Mouse (Mus musculus): ENCODE measurements around the gene Plagl1. TPM values are rescaled to one million over a fixed set of nuclear protein-coding genes. Genes with fewer than 3 reads are reported as not detected.

The Plagl1 gene
- polyA plus RNA-seq, 1 experiment from 2014 or later, result 98.9 TPM

GRCm38 (mm10) chr10:13135276-13135675 lies 75.0 kb downstream of the Plagl1 start:
- no peak overlapping the region for H3K4me3 ChIP-seq (ENCODE audit: low read depth, low read length)
- H3K4me1 ChIP-seq (replicated peaks; ENCODE audit: control insufficient read depth, insufficient read depth, low read length), result no peaks in the 10 kb centered on the region
- no peak overlapping the region for H3K9ac ChIP-seq (ENCODE audit: low read depth, low read length)
- H3K27ac ChIP-seq (ENCODE audit: low read depth, low read length), result no peak overlapping the region
- 95% methylated on average over 7 of the region's 7 CpGs for WGBS
- no peaks in the 10 kb centered on the region for H3K9me3 ChIP-seq (ENCODE audit: control insufficient read depth, low read length)
- H3K36me3 ChIP-seq (ENCODE audit: control insufficient read depth, insufficient read depth, low read length), result no peaks in the 10 kb centered on the region
- DNase-seq (ENCODE audit: low spot score), result no peak
- no peak for ATAC-seq (ENCODE audit: low FRiP score)
- H3K27me3 ChIP-seq (ENCODE audit: control insufficient read depth, insufficient read depth, low read length), result no peaks in the 10 kb centered on the region
- H3K4me2 ChIP-seq (replicated peaks; ENCODE audit: low read depth, low read length), result no peak overlapping the region

GRCm38 (mm10) chr10:13135751-13136150 lies 75.4 kb downstream of the Plagl1 start:
- H3K9ac ChIP-seq (ENCODE audit: low read depth, low read length), result no peak overlapping the region
- no peak for ATAC-seq (ENCODE audit: low FRiP score)

DNA sequence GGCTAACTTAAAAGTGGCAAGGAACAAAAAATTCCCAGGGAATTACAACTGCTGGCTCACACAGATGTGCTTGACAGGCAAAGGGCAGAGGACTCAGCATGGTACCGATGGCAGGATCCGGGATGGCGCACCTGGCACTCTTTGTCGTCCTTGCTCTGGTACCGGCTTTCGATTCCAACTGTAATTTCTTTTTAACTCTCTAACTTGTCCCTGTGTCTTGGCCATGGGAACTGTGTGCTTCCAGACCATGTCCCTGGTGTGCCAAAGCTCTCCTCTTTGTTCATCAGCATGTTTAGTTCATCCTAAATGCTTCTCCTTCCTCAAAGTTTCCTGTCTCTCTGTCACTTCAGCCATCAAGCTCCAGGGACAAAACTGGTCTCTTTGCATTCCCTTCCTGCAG lies 77.6 kb downstream of the Plagl1 start:
- H3K9me3 ChIP-seq (ENCODE audit: control insufficient read depth, low read length), result no peaks in the 10 kb centered on the region
- no peak overlapping the region for H3K27ac ChIP-seq (ENCODE audit: low read depth, low read length)
- no peak overlapping the region for H3K9ac ChIP-seq (ENCODE audit: low read depth, low read length)
- WGBS, result 88% methylated on average over 6 of the region's 6 CpGs
- H3K4me3 ChIP-seq (ENCODE audit: low read depth, low read length), result no peak overlapping the region
- H3K27me3 ChIP-seq (ENCODE audit: control insufficient read depth, insufficient read depth, low read length), result no peaks in the 10 kb centered on the region
- DNase-seq (ENCODE audit: low spot score) (no peak), ATAC-seq (ENCODE audit: low FRiP score) (no peak)
- no peak overlapping the region for H3K4me2 ChIP-seq (replicated peaks; ENCODE audit: low read depth, low read length)
- H3K4me1 ChIP-seq (replicated peaks; ENCODE audit: control insufficient read depth, insufficient read depth, low read length), result no peaks in the 10 kb centered on the region
- no peaks in the 10 kb centered on the region for H3K36me3 ChIP-seq (ENCODE audit: control insufficient read depth, insufficient read depth, low read length)

More at GRCm38 (mm10) chr10:13135751-13136150, 75.4 kb downstream of the Plagl1 start:
- Histone ChIP-seq H3K9me3 (ENCODE audit: control insufficient read depth, low read length) (no peaks in the 10 kb centered on the region), H3K4me3 (ENCODE audit: low read depth, low read length) (no peak overlapping the region), H3K4me2 (replicated peaks; ENCODE audit: low read depth, low read length) (no peak overlapping the region), H3K36me3 (ENCODE audit: control insufficient read depth, insufficient read depth, low read length) (no peaks in the 10 kb centered on the region), H3K4me1 (replicated peaks; ENCODE audit: control insufficient read depth, insufficient read depth, low read length) (no peaks in the 10 kb centered on the region), H3K27me3 (ENCODE audit: control insufficient read depth, insufficient read depth, low read length) (no peaks in the 10 kb centered on the region), H3K27ac (ENCODE audit: low read depth, low read length) (no peak overlapping the region)
- no peak for DNase-seq (ENCODE audit: low spot score)
- 93% methylated on average over 7 of the region's 7 CpGs for WGBS

DNA sequence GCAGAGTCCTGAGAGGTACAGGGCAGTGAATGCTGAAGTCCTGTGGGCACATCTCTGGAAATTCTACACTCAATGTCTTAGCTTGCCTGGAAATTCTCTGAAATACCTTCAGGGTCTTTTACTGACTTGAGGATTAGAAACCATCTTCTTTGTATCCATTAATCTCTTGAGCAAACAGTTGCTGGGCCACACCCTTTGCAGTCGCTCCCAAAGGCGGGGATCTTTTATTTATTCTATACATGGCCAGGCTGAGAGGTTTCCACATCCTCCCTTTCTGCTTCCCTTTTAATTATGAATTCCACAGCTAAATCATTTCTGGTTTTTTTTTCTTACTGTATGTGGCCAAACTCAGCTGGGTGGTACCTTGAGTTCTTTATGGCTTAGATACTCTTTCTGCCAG lies 80.1 kb downstream of the Plagl1 start:
- 69% methylated on average over 2 of the region's 2 CpGs for WGBS

DNA sequence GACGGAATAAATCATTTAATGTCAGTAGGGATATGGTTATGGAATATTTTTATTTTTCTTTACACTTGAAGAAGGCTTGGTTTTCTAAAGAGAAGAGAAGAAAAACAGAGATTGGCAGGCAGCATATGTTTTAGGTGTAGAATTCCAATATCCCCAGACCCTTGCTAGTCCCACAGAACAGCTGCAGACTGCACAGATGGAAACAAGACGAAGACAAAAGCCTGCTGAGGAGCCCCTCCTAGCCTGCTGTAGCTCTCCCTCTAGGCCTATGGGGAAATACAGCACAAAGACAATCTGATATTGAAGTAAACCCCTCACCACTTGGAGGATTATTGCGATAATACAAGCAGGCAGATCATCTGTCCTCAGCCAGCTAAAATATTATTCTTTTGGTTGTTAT lies 90.1 kb downstream of the Plagl1 start:
- Histone ChIP-seq H3K9me3 (ENCODE audit: control insufficient read depth, low read length) (no peaks in the 10 kb centered on the region), H3K4me1 (replicated peaks; ENCODE audit: control insufficient read depth, insufficient read depth, low read length) (no peaks in the 10 kb centered on the region), H3K27ac (ENCODE audit: low read depth, low read length) (no peak overlapping the region), H3K4me3 (ENCODE audit: low read depth, low read length) (no peak overlapping the region), H3K4me2 (replicated peaks; ENCODE audit: low read depth, low read length) (no peak overlapping the region), H3K27me3 (ENCODE audit: control insufficient read depth, insufficient read depth, low read length) (no peaks in the 10 kb centered on the region), H3K9ac (ENCODE audit: low read depth, low read length) (no peak overlapping the region), H3K36me3 (ENCODE audit: control insufficient read depth, insufficient read depth, low read length) (no peaks in the 10 kb centered on the region)
- 69% methylated on average over 3 of the region's 3 CpGs for WGBS
- DNase-seq (ENCODE audit: low spot score) (peak; percentile 13), ATAC-seq (ENCODE audit: low FRiP score) (no peak; the same call in 1 of the 2 replicates)

More for the DNA sequence above, 80.1 kb downstream of the Plagl1 start:
- H3K9ac ChIP-seq (ENCODE audit: low read depth, low read length), result no peak overlapping the region
- ATAC-seq (ENCODE audit: low FRiP score) (no peak), DNase-seq (ENCODE audit: low spot score) (no peak)
- no peak overlapping the region for H3K27ac ChIP-seq (ENCODE audit: low read depth, low read length)
- H3K9me3 ChIP-seq (ENCODE audit: control insufficient read depth, low read length), result no peaks in the 10 kb centered on the region
- no peak overlapping the region for H3K4me3 ChIP-seq (ENCODE audit: low read depth, low read length)
- no peak overlapping the region for H3K4me2 ChIP-seq (replicated peaks; ENCODE audit: low read depth, low read length)
- H3K36me3 ChIP-seq (ENCODE audit: control insufficient read depth, insufficient read depth, low read length), result no peaks in the 10 kb centered on the region
- H3K27me3 ChIP-seq (ENCODE audit: control insufficient read depth, insufficient read depth, low read length), result no peaks in the 10 kb centered on the region
- no peaks in the 10 kb centered on the region for H3K4me1 ChIP-seq (replicated peaks; ENCODE audit: control insufficient read depth, insufficient read depth, low read length)

GRCm38 (mm10) chr10:13151353-13151752 lies 91.0 kb downstream of the Plagl1 start:
- H3K27ac ChIP-seq (ENCODE audit: low read depth, low read length), result no peak overlapping the region
- WGBS, result 88% methylated on average over 5 of the region's 5 CpGs
- no peak overlapping the region for H3K4me2 ChIP-seq (replicated peaks; ENCODE audit: low read depth, low read length)
- H3K9ac ChIP-seq (ENCODE audit: low read depth, low read length), result no peak overlapping the region
- no peaks in the 10 kb centered on the region for H3K9me3 ChIP-seq (ENCODE audit: control insufficient read depth, low read length)
- no peaks in the 10 kb centered on the region for H3K27me3 ChIP-seq (ENCODE audit: control insufficient read depth, insufficient read depth, low read length)
- H3K4me1 ChIP-seq (replicated peaks; ENCODE audit: control insufficient read depth, insufficient read depth, low read length), result no peaks in the 10 kb centered on the region
- H3K4me3 ChIP-seq (ENCODE audit: low read depth, low read length), result no peak overlapping the region
- no peak for ATAC-seq (ENCODE audit: low FRiP score)
- H3K36me3 ChIP-seq (ENCODE audit: control insufficient read depth, insufficient read depth, low read length), result no peaks in the 10 kb centered on the region
- DNase-seq (ENCODE audit: low spot score), result no peak

- H3K4me3 ChIP-seq (ENCODE audit: low read depth, low read length), result no peak overlapping the region
- no peak overlapping the region for H3K4me2 ChIP-seq (replicated peaks; ENCODE audit: low read depth, low read length)
- DNase-seq (ENCODE audit: low spot score) (no peak), ATAC-seq (ENCODE audit: low FRiP score) (no peak)
- H3K4me1 ChIP-seq (replicated peaks; ENCODE audit: control insufficient read depth, insufficient read depth, low read length), result no peaks in the 10 kb centered on the region
- H3K9me3 ChIP-seq (ENCODE audit: control insufficient read depth, low read length), result no peaks in the 10 kb centered on the region
- no peak overlapping the region for H3K9ac ChIP-seq (ENCODE audit: low read depth, low read length)
- 85% methylated on average over 4 of the region's 4 CpGs for WGBS
- no peaks in the 10 kb centered on the region for H3K27me3 ChIP-seq (ENCODE audit: control insufficient read depth, insufficient read depth, low read length)
- no peak overlapping the region for H3K27ac ChIP-seq (ENCODE audit: low read depth, low read length)
- H3K36me3 ChIP-seq (ENCODE audit: control insufficient read depth, insufficient read depth, low read length), result no peaks in the 10 kb centered on the region
Measured at GRCm38 (mm10) chr10:13152811-13153364, 92.6 kb downstream of the Plagl1 start.

GRCm38 (mm10) chr10:13155377-13155776 lies 95.1 kb downstream of the Plagl1 start:
- no peak for DNase-seq (ENCODE audit: low spot score)
- Histone ChIP-seq H3K9ac (ENCODE audit: low read depth, low read length) (no peak overlapping the region), H3K4me2 (replicated peaks; ENCODE audit: low read depth, low read length) (no peak overlapping the region), H3K36me3 (ENCODE audit: control insufficient read depth, insufficient read depth, low read length) (no peaks in the 10 kb centered on the region), H3K4me1 (replicated peaks; ENCODE audit: control insufficient read depth, insufficient read depth, low read length) (no peaks in the 10 kb centered on the region), H3K27ac (ENCODE audit: low read depth, low read length) (no peak overlapping the region), H3K27me3 (ENCODE audit: control insufficient read depth, insufficient read depth, low read length) (no peaks in the 10 kb centered on the region), H3K9me3 (ENCODE audit: control insufficient read depth, low read length) (no peaks in the 10 kb centered on the region), H3K4me3 (ENCODE audit: low read depth, low read length) (no peak overlapping the region)
- WGBS, result 88% methylated on average over 5 of the region's 5 CpGs
- no peak for ATAC-seq (ENCODE audit: low FRiP score)

- no peaks in the 10 kb centered on the region for H3K36me3 ChIP-seq (ENCODE audit: control insufficient read depth, insufficient read depth, low read length)
- H3K9ac ChIP-seq (ENCODE audit: low read depth, low read length), result no peak overlapping the region
- no peak overlapping the region for H3K27ac ChIP-seq (ENCODE audit: low read depth, low read length)
- H3K9me3 ChIP-seq (ENCODE audit: control insufficient read depth, low read length), result no peaks in the 10 kb centered on the region
- no peaks in the 10 kb centered on the region for H3K27me3 ChIP-seq (ENCODE audit: control insufficient read depth, insufficient read depth, low read length)
- H3K4me1 ChIP-seq (replicated peaks; ENCODE audit: control insufficient read depth, insufficient read depth, low read length), result no peaks in the 10 kb centered on the region
- H3K4me2 ChIP-seq (replicated peaks; ENCODE audit: low read depth, low read length), result no peak overlapping the region
- no peak overlapping the region for H3K4me3 ChIP-seq (ENCODE audit: low read depth, low read length)
- DNase-seq (ENCODE audit: low spot score) (no peak), ATAC-seq (ENCODE audit: low FRiP score) (no peak)
- 88% methylated on average over 4 of the region's 4 CpGs for whole genome bisulfite sequencing
Measured at GRCm38 (mm10) chr10:13160913-13161312, 100.6 kb downstream of the Plagl1 start.
